Mouse (Mus musculus) ovary, postnatal 10 days (tissue): ENCODE results near the gene Slc17a9.
"Not testable (repeated sequence)": the region's sequence is repeated elsewhere in the genome, so short reads cannot be mapped to it uniquely, and the experiment has no call there.

ENCODE experiments used
- DNase-seq: peaks from one replicate; pipeline ENCODE4 v3.0.0; 2022; ENCODE audit warnings: low spot score

Slc17a9 gene

DNA sequence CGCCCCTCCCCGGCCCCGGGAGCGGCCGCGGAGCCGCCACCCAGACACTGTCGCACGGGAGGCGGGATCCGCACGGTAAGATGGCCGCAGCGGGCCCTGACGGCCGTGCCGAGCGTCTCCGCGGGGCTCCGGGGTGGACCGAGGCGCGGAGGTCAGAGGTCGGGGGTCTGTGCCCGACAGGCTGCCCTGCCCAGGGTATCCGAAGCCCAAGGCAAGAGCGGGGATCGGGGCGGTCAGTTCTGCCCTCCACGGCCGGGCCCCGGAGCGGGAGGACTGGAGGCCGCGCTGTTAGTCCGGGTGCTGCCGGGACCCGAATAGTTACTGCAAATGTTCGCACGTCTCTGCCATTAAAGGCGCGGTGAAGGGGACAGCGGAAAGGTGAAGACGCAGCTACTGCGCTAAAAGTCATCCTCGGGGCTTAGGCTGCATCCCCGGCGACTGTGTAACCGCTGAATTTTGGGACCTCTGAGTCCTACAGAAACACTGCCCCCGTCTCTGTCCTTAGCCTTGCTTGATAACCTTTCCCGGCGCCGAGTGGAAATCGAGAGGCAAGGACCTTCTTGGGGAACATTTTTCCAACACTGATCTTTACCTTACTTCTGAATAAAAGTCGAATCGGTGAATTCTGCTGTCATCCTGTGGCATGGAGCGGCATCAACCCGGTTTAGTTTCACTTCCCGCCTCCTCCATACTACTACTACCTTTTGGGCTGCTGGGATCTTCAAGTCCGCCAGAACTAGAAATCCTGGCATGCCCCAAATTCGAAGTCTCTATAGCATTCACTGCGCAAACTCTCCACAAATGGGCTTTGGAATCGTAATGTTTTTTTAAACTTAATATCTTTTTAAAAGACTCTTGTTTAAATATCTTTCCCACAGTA, 14.5 kb upstream of the Slc17a9 start:
- no peak for DNase-seq

DNA sequence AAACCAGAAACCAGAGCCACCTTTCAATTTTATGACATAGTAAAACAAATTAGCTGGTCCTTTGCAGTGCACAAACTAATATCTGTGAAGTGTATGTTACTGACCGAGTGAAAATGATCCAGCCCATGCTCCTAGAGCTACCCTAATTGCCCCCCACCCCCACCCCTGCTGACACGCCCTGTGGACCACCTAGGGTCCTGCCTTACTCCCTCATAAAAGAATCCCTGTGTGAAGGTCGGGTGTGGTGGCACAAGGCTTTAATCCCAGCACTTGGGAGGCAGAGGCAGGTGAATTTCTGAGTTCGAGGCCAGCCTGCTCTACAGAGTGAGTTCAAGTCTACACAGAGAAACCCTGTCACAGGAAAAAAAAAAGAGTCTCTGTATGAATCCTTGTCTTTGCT, 13.5 kb upstream of the Slc17a9 start:
- DNase-seq, result no peak

DNA sequence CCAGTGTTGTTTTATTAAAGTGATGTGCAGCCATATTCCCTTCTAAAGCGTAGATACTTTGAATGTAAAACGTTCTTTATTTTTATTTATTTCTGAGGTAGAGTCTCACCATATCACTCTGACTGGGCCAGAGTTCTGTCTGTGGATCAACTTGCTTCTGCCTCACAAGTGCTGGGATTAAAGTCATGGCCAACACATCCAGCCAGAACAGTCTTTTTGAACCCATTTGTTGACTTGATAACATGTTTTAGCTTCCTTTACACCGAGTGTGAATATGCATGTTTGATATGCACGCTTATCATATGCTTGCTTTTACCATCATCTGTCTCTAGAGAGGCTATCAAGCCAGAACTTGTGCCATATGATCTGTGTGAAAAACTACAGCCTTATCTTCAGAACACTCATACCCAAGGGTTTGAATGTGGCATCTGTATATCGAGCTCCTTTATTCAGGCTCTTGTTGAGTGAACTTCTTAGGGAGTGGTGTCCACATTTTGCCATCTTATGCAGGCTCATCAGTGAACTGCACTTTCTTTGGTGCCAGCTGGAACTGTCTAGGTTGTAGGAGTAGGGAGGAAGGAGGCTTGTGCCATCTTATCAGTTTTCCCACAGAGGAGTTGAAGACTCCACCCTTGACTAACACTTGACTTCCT, 12.9 kb upstream of the Slc17a9 start:
- no peak for DNase-seq

DNA sequence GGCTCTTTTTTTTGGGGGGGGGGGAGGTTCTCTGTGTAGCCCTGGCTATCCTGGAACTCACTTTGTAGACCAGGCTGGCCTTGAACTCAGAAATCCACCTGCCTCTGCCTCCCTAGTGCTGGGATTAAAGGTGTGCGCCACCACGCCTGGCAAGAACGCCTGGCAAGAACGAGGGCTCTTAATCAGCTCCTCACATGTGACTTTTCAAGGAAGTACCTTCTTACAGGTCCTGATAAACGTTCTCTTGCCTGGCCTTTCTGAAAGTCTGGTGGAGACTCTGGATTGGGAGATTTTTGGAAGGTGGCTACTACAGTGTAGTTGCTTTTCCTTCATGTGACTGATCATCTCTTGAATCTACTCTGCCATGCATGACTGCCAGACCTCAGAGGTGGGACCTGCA, 2.3 kb upstream of the Slc17a9 start:
- DNase-seq, result not testable (repeated sequence)

DNA sequence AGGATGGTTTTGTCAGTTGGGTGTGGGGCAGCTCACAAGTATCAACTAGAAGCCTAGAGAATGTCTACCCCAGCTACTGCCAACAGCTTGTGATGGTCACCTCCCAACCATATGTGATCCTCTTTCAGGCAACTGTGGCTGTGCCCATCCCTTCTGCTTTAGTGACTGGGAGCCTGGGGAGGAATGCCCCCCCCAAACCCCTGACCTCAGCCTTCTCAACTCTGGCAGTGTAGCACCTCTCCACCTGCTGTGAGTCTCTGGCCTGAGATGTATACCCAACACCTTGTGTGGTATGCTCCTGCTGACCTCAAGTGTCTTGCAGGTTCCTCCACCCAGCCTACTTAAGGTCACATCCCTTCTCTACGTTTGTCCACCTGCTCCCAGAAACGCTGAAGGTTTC, 1.2 kb upstream of the Slc17a9 start:
- DNase-seq, result no peak

DNA sequence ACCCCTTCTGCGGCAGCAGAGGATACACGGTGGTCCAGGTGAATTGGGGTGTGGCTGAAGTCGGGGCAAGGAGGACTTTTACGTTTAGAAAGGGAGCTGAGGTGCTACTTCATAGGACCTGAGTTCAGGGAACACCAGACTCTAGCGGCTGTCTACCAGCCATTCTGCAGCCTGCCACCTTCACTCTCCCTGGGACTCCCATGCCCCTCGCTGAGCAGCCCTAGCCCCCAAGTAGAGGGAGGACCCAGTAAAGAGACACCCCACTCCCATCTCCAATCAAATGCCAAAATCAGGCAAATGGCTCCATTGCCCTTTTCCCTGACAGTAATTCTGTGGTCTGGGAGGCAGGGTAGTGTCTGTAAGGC, 333 bp downstream of the Slc17a9 start:
- no peak for DNase-seq

DNA sequence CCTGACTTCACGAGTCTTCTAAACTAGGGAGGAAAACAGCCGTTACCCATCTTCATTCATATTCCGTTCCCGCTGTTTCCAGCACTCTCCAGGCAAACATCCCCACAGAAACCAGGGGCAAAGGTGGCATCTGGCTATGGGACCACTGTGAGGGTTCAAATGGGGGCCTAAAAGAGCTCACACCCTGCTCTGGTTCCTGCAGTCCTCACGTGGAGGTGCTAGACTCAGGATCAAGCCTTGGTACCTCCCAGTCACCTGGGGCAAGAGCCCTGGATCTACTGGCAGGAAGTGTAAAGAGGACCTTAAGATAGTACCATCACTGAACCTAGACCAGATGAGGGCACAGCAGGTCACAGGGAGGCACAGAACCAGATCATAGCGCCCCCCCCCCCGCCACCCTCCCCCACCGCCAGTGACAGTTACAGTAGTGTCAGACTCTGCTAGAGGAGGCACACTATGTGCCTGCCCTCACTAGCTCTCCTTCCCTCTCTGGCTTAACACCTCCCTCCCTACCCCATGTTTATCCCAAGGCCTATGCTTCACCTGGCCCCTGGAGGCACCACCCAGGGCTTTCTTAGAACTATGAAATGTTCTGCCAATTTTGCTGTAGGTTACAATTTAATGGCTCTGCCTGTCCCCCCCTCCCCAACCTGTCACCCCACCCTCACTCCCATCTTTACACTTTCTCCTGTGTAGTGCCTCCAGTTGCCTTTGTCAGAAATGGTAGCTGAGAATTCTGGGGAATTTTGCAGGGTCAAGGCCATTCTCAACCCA, 980 bp downstream of the Slc17a9 start:
- no peak for DNase-seq

DNA sequence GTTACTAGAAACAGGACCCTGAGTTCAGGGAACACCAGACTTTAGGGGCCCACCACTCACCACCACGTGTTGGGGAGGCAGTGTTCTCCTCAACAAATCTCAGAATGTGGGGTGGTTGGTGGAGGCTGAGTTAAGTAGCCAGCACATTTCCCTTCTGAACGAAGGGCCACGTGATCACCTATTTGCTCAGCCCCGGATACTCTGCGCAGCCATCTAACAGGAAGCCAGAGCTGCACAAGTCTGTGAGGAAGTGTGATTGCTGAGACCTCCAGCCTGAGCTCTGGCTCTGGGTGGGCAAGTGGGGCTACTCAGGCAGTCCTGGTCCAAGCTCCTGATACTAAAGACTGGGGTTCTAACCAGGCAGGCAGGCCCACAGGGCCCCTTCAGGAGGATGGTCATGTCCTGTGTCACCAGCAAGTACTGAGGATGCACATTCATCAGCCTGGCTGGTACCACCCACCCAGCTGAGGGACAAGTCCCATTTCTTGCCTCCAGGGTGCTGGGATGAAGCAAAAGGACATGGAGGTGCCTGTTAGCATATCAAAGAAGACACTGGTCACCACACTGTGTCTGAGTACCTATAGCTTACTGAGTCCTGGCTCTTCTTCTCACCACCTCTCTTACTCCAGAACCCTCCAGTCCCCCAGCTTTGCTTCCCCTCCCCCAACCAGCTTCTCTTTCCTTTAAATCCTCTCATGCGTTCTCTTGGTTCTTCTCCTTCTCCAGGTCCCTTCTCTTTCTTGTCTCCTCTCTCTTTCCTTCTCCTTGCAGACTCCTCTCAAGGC, 1.8 kb downstream of the Slc17a9 start:
- no peak for DNase-seq

DNA sequence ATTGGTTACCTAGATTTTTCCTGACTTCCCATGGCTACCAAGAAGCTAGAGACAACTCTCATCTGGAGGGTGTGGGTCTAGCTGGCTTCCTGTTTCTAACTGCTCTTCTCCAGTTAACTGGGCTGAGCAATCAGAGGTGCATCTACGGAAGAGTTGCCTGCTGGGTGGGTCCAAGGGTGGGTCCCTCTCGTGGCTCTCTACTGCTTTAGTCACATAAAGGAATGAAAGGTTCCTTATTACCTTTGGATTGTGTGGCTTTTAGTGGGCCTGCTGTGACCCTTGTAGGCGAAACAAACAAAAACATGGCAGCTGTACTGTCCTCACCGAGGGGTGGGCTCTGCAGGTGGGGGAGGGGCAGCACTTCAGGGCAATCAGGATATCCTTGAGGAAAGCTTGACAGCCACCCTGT, 2.6 kb downstream of the Slc17a9 start:
- no peak for DNase-seq

DNA sequence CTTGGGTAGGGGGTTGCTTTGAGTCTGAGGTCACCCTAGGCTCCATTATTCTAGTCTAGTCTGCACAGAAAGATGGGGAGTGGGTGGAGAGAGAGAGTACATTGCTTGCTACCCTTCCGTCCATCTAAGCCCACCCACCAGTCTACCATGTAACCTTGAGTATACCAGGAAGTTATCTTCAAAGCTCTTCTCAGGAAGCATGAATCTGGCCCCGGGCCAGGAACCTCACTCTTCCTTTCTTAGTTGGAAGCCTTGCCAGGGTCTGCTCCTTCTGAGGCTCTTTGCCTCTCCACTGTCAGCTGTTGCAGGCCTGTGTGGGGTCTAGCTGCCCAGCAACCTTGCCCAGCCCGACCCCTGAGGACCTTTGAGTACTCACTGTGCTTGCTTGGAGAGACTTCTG, 6.0 kb downstream of the Slc17a9 start:
- no peak for DNase-seq

DNA sequence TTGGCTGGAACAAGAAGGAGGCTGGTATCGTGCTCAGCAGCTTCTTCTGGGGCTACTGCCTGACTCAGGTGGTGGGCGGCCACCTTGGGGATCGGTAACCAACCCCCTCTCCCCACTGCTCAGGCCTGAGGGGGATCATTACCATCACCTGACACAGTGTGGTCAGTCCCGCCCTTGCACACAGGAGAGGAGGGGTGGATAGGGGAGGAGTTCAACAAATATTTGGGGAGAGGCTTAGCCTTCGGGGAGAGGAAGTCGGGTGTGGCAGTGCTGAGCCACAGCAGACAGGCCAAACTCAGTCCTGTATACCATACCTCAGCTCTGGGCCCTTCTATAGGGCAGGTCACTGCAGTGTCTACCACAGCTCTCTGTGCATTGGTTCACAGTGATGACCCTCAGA, 6.9 kb downstream of the Slc17a9 start:
- no peak for DNase-seq

DNA sequence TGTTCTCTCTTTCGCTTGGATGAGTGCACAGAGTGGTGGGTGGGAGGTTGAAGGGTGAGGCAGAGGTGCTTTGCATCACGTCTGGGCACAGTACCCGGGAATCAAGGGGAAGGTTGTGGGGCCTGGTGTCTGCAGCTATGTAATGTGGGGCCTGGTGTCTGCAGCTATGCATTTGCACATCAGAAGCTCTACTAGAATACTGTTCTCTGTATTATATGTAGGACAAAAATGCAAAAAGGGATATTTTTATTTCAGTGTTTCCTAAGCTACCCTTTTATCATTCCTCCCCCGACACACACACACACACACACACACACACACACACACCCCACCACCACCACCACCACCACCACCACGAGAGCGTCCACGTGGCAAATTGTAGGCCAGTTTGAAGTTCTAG, 10.2 kb downstream of the Slc17a9 start:
- DNase-seq, result no peak

DNA sequence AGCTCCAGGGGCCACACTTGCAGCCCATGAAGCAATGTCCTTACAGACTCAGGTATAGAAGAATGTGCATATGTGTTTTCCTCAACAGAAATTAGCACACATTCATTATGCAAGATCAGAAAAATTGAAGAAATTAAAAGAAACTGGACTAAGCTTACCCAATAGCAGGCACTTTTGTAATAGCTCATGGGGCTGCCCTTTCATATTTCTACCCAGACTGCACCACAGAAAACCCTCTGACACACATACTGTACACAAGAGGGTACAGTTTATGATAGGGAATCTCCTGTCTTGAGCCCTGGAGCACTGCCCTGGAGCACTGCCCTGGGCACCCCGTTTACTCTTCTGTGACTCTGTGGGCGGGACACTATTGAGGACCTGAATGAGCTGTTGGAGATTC, 12.9 kb downstream of the Slc17a9 start:
- DNase-seq, result no peak

DNA sequence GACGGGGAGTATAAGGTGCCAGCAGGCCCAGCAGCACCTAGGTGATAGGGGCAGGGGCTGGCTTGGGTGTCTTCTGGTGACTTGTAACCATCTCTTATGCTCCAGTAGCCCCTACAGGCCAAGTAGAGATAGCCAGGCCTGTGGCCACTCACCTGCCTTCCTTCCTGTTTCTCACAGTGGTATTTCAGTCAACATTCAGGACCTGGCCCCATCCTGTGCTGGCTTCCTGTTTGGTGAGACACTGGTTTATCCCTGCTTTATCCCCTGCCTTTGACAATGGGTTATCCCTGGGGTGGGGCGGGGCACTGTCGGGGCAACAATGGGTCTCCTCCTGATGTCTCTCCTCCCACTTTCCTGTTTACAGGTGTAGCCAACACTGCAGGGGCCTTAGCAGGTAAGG, 15.3 kb downstream of the Slc17a9 start:
- DNase-seq, result no peak

DNA sequence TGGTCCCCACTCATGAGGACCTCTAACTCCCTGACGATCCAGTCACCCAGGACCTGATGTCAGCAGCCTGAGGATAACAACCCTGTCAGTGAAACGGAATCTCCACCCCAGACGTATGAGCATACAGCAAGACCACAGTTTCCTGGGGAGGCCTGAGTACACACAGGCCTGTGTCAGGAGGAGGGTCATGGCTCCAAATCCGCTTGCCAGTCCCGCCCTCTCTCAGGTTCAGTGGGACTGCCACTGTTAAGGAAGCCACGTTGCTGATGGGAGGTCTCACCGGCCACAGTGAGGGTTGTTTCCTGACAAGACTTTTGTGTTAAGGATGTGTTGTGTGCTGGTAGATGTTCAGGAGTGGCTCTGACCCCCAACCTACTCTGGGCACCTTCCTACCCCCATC, 16.4 kb downstream of the Slc17a9 start:
- DNase-seq, result no peak

DNA sequence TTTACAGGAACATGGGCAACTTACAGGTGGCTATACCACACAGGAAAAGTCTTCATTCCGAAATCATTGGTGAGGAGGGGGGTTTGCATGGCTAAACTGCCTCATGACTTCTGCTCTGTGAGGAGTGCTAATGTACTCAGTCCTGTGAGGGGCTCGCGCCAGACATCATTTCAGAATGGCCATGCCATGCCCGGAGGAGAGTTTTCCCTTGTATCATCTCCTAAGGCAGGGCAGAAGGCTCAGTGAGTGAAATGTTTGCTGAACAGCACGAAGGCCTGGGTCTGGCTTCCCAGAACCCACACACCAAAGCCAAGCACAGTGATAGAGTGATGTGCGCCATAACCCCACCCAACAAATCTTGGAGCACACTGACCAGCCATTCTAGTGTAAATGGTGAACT, 17.8 kb downstream of the Slc17a9 start:
- DNase-seq, result no peak

DNA sequence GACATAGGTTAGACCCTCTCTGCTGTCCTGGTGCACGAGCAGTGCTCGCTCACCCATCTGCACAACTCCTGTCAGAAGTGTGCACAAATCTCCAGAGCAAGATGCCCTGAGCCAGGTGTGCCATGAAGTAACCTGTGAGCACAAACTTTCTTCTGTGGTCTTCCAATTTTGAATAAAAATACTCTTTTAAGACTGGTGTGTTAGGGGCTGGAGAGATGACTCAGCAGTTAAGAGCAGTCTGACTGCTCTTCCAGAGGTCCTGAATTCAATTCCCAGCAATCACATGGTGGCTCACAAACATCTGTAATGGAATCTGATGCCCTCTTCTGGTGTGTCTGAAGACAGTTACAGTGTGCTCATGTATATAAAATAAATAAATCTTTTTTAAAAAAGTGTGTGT, 18.3 kb downstream of the Slc17a9 start:
- no peak for DNase-seq

DNA sequence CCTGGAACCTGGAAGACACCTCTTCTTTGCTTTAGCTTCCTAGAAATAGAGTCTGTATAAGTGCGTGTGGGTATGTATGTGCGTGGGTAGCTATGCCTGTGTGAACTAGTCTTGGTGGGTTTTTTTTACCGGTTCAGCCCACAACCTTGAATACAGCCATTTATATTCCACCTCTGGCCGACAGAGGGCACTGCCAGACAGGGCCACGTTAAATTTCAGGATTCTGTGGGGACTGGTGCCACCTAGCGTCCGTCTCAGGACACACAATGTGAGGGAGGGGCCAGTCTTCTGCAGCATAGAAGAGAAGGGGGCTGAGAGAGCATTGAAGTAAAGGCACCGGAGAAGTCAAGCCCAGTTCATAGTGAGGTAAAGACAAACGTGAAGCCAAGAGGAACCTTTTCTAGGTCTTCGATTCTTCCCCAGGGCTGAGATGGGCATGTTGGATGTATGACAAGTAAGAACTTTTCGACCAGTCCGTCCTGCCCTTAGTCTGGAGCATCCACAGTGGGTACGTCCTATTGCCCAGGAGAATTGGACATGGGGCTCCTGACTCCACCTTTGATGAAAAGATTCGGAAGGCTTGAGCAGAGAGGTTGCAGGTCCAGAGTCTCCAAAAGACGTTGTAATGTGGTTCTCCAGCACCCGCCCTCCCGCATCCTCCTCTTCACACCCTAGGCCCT, 20.3 kb downstream of the Slc17a9 start:
- DNase-seq, result peak; percentile 64

DNA sequence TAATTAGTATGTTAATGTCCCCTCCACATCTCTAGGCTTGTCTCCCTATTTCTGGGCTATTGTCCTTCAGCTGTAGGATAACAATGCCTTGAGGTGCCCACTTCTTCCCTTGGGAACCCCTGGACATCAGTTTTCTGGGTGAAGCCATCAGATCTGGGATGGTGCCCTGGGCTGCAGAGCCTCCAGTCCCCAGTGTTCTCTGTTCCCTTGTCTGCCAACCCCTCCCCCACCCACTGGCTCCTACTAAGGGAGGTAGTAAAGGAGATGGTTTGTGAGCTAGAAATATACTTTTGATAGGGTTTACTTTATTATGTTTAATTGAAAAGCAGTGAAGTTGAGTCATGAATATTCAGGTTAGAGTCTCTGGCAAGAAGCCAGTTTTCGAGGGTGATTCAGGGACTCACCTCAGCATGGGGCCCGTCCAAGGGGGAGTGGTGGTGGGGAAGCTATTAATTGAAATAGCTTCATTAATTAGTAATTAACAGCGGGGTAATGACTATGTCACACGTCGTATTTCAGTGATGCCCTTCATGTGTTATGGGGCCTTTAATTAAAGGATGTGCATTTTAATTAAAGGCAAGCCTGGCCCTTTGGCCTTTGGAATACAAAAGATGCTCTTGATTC, 21.6 kb downstream of the Slc17a9 start:
- no peak for DNase-seq

DNA sequence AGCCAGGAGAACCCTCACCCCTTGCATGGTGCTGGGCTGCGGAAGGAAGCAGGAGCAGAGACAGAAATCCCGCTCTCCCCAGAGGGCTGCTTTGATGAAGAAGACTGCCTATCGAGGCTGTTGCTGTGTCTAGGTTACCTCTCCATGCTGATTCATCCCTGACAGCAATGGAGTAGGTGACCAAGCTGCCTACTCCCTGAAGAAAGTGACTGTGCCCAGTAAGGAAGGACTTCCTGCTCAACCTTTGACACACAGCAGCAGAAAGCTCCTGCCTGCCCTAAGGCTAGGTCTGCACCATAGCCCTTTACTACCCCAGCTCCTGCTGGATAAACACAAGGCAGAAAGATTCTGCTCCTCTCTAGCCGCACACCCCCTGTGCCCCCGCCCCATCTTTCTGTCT, 23.8 kb downstream of the Slc17a9 start:
- no peak for DNase-seq

DNA sequence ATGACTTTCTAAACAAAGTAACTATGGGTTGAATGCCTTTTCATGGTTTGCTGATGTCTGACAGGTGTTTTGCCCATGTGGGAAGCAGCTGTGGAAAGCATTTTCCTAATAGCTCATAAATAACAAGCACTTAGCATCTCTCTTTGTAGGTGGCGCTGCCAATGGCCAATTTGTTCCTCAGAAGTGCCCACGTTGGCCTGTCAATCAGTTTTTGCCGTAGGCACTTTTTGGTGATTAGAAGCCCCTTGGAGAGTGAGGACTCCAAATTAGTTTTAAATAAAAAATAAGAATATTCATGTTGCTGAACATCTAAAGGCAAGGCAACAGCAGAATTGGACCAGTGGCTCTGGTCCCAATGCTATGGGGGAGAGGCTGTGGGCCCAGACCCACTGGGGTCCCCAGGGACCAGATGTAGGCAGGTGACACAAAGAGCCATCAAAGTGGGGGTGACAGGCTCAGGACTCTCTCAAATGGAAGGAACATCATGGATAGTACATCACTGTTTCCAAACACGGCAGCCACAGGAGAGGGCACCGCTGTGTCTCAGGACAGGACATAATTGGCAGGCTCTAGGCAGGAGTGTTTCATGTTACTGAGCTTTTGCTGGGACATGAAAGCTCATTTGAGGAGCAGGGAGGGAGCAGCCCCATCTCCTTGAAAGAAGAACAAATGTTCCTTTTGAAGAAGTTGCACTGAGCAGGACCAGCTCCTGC, 30.1 kb downstream of the Slc17a9 start:
- DNase-seq, result no peak
